Mouse (Mus musculus) neutrophil, adult 5-6 weeks (primary cell): ENCODE data around the gene Papss2. TPM values are rescaled to one million over a fixed set of nuclear protein-coding genes. Genes with fewer than 3 reads are reported as not detected.
"Not testable (repeated sequence)": the region's sequence is repeated elsewhere in the genome, so short reads cannot be mapped to it uniquely, and the experiment has no call there.

ENCODE experiments used
- ATAC-seq: fragments of 151-379, 151-347 bp; 2 replicates; pipeline ENCODE4 v1.8.0; 2017; ENCODE audit warnings: mild to moderate bottlenecking, moderate TSS enrichment; ENCODE audit not compliant: insufficient number of reproducible peaks, poor library complexity, low FRiP score, severe bottlenecking; ENCODE audit errors: extremely low read depth
- total RNA-seq: library from RNA; stranded (forward); fragments of 200-1000 nt; gene quantifications from 2 replicates; pipeline ENCODE4 v1.2.3, GENCODE M21; 2017

Papss2 gene
- total RNA-seq, 1 experiment from 2014 or later: 1.0 TPM

GRCm38 (mm10) chr19:32627631-32628030, 32.0 kb downstream of the Papss2 start:
- ATAC-seq: no peak

- ATAC-seq: no peak
Observed at GRCm38 (mm10) chr19:32628572-32629132, 33.1 kb downstream of the Papss2 start.

GRCm38 (mm10) chr19:32634916-32635315, 39.3 kb downstream of the Papss2 start:
- ATAC-seq: no peak

- ATAC-seq: peak; percentile 56
Observed at GRCm38 (mm10) chr19:32637357-32638275, 42.0 kb downstream of the Papss2 start.

- ATAC-seq: no peak
Observed at GRCm38 (mm10) chr19:32638276-32638903, 42.8 kb downstream of the Papss2 start.

GRCm38 (mm10) chr19:32641535-32641934, 45.9 kb downstream of the Papss2 start:
- ATAC-seq: no peak

GRCm38 (mm10) chr19:32641995-32642394, 46.4 kb downstream of the Papss2 start:
- ATAC-seq: no peak

- no peak for ATAC-seq
Observed at GRCm38 (mm10) chr19:32643642-32644041, 48.1 kb downstream of the Papss2 start.

- ATAC-seq: no peak
Observed at GRCm38 (mm10) chr19:32645939-32646338, 50.3 kb downstream of the Papss2 start.

GRCm38 (mm10) chr19:32646382-32646781, 50.8 kb downstream of the Papss2 start:
- ATAC-seq: no peak

GRCm38 (mm10) chr19:32648019-32648571, 52.5 kb downstream of the Papss2 start:
- ATAC-seq: no peak

GRCm38 (mm10) chr19:32651046-32651445, 55.5 kb downstream of the Papss2 start:
- no peak for ATAC-seq

- no peak for ATAC-seq
Observed at GRCm38 (mm10) chr19:32653122-32653521, 57.5 kb downstream of the Papss2 start.

- no peak for ATAC-seq
Observed at GRCm38 (mm10) chr19:32653630-32654362, 58.2 kb downstream of the Papss2 start.

- ATAC-seq: no peak
Observed at GRCm38 (mm10) chr19:32659346-32659745, 63.8 kb downstream of the Papss2 start.

- no peak for ATAC-seq
Observed at GRCm38 (mm10) chr19:32662936-32663335, 67.3 kb downstream of the Papss2 start.

- ATAC-seq: no peak
Observed at GRCm38 (mm10) chr19:32665243-32665642, 69.7 kb downstream of the Papss2 start.

- not testable (repeated sequence) for ATAC-seq
Observed at GRCm38 (mm10) chr19:32667830-32668229, 72.2 kb downstream of the Papss2 start.

- ATAC-seq: no peak
Observed at GRCm38 (mm10) chr19:32675766-32676165, 80.2 kb downstream of the Papss2 start.
